Mouse (Mus musculus): ENCODE results near the gene Prr12. TPM values are rescaled to one million over a fixed set of nuclear protein-coding genes. Genes with fewer than 3 reads are reported as not detected.
"Not testable (repeated sequence)": the region's sequence is repeated elsewhere in the genome, so short reads cannot be mapped to it uniquely, and the experiment has no call there.

Prr12 gene
- total RNA-seq, 2 experiments from 2014 or later, result 75.7 to 77.5 TPM

- no peak for DNase-seq (ENCODE audit: low spot score in 2 of 2)
Measured at GRCm38 (mm10) chr7:45025601-45026220, 27.0 kb downstream of the Prr12 start.

GRCm38 (mm10) chr7:45024281-45025248, 28.1 kb downstream of the Prr12 start:
- DNase-seq (ENCODE audit: low spot score in 2 of 2), result no peak

- not testable (repeated sequence) for DNase-seq (ENCODE audit: low spot score in 2 of 2)
Measured at GRCm38 (mm10) chr7:45023711-45024110, 29.0 kb downstream of the Prr12 start.

GRCm38 (mm10) chr7:45020225-45020624, 32.5 kb downstream of the Prr12 start:
- no peak for DNase-seq (ENCODE audit: low spot score in 2 of 2)

- no peak for DNase-seq (ENCODE audit: low spot score in 2 of 2)
Measured at GRCm38 (mm10) chr7:45019031-45019571, 33.6 kb downstream of the Prr12 start.

- peak; percentile 84 to 89 for DNase-seq (ENCODE audit: low spot score in 2 of 2)
Measured at GRCm38 (mm10) chr7:45017242-45018061, 35.2 kb downstream of the Prr12 start, which contains the start of gene Rras. Gene Rras (plus strand): TSS chr7:45017961.

GRCm38 (mm10) chr7:45016761-45017160, 35.9 kb downstream of the Prr12 start:
- DNase-seq (ENCODE audit: low spot score in 2 of 2), result no peak

- DNase-seq (ENCODE audit: low spot score in 2 of 2), result peak; percentile 100
Measured at GRCm38 (mm10) chr7:45015957-45016612, 36.6 kb downstream of the Prr12 start, which contains the start of gene Scaf1. Gene Scaf1 (minus strand): TSS chr7:45016363.

- DNase-seq (ENCODE audit: low spot score in 2 of 2), result peak in 1 of 2 experiments; percentile 39
Measured at GRCm38 (mm10) chr7:45015344-45015956, 37.2 kb downstream of the Prr12 start.

GRCm38 (mm10) chr7:45014096-45014451, 38.6 kb downstream of the Prr12 start:
- DNase-seq (ENCODE audit: low spot score in 2 of 2), result no peak

- DNase-seq (ENCODE audit: low spot score in 2 of 2), result no peak
Measured at GRCm38 (mm10) chr7:45013366-45014095, 39.1 kb downstream of the Prr12 start.

GRCm38 (mm10) chr7:45012824-45013223, 39.9 kb downstream of the Prr12 start:
- no peak for DNase-seq (ENCODE audit: low spot score in 2 of 2)

- no peak for DNase-seq (ENCODE audit: low spot score in 2 of 2)
Measured at GRCm38 (mm10) chr7:45012011-45012410, 40.7 kb downstream of the Prr12 start.

GRCm38 (mm10) chr7:45008411-45008810, 44.3 kb downstream of the Prr12 start:
- no peak for DNase-seq (ENCODE audit: low spot score in 2 of 2)

GRCm38 (mm10) chr7:45007846-45008245, 44.8 kb downstream of the Prr12 start:
- DNase-seq (ENCODE audit: low spot score in 2 of 2), result no peak

GRCm38 (mm10) chr7:45007141-45007540, 45.5 kb downstream of the Prr12 start:
- DNase-seq (ENCODE audit: low spot score in 2 of 2), result no peak

- DNase-seq (ENCODE audit: low spot score in 2 of 2), result no peak
Measured at GRCm38 (mm10) chr7:45006503-45006902, 46.2 kb downstream of the Prr12 start.

GRCm38 (mm10) chr7:45005321-45005992, 47.2 kb downstream of the Prr12 start:
- DNase-seq (ENCODE audit: low spot score in 2 of 2), result no peak

GRCm38 (mm10) chr7:45004546-45004945, 48.1 kb downstream of the Prr12 start:
- DNase-seq (ENCODE audit: low spot score in 2 of 2), result no peak

Data from layer of hippocampus, adult 18-20 months (tissue).